Mouse (Mus musculus): Measurements from ENCODE around the gene Ttc6. TPM values are rescaled to one million over a fixed set of nuclear protein-coding genes. Genes with fewer than 3 reads are reported as not detected.

The Ttc6 gene
- total and polyA plus RNA-seq, 2 experiments from 2014 or later: 1.1 to 1.3 TPM

DNA sequence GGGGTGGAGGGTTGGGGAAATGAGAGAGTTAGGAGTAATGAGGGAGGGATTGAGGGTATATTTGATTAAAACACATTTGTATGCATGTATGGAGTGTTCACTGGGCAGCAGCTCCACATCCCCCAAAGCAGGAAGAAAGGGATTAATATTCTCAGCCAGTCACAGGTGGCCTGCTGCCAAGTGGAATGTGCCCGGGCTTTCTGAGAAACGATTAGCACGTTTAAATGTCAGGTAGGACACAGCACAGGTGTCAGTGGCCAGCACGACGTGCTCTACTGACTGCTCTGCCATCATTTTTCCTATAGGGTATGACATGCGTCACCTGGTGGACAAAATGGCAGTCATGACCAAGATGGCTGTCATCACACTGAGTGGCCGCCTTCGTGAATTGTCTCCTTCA lies 86.8 kb downstream of the Ttc6 start:
- Histone ChIP-seq H3K4me2 (ENCODE audit: low read depth, low read length) (no peak overlapping the region), H3K4me1 (ENCODE audit: insufficient read depth, low read length) (no peaks in the 10 kb centered on the region), H3K9ac (replicated peaks; ENCODE audit: low read length) (no peak overlapping the region), H3K9me3 (ENCODE audit: low read length) (no peaks in the 10 kb centered on the region), H3K27me3 (ENCODE audit: insufficient read depth, low read length) (no peaks in the 10 kb centered on the region), H3K36me3 (ENCODE audit: insufficient read depth, low read length) (no peaks in the 10 kb centered on the region), H3K27ac (no peak overlapping the region), H3K4me3 (ENCODE audit: low read length) (no peak overlapping the region)
- TF ChIP-seq CTCF (IDR thresholded peaks at IDR 0.05; ENCODE audit: low read depth): no peak
- ATAC-seq (no peak), DNase-seq (ENCODE audit: low spot score) (no peak)
- 70% methylated on average over 8 of the region's 8 CpGs for WGBS

DNA sequence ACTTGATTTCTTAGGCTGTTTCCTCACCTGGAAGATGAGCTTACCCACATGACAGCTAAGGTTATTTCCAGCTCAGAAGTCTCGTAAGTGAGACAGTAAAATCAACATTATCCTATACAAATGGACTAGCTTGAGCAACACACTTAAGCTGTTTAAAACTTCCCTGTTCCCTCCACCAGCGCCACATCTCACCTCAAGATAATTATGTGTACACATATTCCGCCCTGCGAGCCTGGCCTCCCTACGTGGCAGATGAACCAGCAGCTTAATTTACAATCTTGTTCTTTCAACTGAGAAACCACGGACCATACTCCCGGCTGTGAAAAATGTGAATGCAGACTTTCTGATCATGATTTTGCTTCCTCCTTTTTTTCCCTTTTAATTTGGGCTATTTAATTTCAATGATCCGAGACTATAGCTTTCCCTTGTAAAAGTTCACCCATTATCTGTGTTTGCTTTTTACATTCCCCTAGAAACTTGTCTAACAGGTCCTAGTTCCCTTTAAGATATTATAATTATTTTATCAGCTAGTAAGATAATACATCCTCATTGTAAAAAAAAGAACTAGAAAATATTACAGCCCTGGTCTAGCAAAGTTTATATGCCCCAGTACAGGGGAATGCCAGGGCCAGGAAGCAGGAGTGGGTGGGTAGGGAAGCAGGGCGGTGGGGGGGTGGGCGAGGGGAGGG lies 99.2 kb downstream of the Ttc6 start:
- Histone ChIP-seq H3K9me3 (ENCODE audit: low read length) (no peaks in the 10 kb centered on the region), H3K27ac (no peak overlapping the region), H3K9ac (replicated peaks; ENCODE audit: low read length) (no peak overlapping the region), H3K4me1 (ENCODE audit: insufficient read depth, low read length) (no peaks in the 10 kb centered on the region), H3K36me3 (ENCODE audit: insufficient read depth, low read length) (no peaks in the 10 kb centered on the region), H3K27me3 (ENCODE audit: insufficient read depth, low read length) (no peaks in the 10 kb centered on the region), H3K4me2 (ENCODE audit: low read depth, low read length) (no peak overlapping the region), H3K4me3 (ENCODE audit: low read length) (no peak overlapping the region)
- DNase-seq (ENCODE audit: low spot score) (no peak), ATAC-seq (no peak)
- WGBS: 74% methylated on average over 10 of the region's 10 CpGs
- TF ChIP-seq CTCF (IDR thresholded peaks at IDR 0.05; ENCODE audit: low read depth): no peak

- no peak for DNase-seq (ENCODE audit: low spot score)
- WGBS: 81% methylated on average over 2 of the region's 2 CpGs
- Histone ChIP-seq H3K4me3 (ENCODE audit: low read length) (no peak overlapping the region), H3K9ac (replicated peaks; ENCODE audit: low read length) (no peak overlapping the region), H3K27ac (no peak overlapping the region), H3K4me2 (ENCODE audit: low read depth, low read length) (no peak overlapping the region), H3K9me3 (ENCODE audit: low read length) (no peaks in the 10 kb centered on the region), H3K27me3 (ENCODE audit: insufficient read depth, low read length) (no peaks in the 10 kb centered on the region), H3K4me1 (ENCODE audit: insufficient read depth, low read length) (no peaks in the 10 kb centered on the region), H3K36me3 (ENCODE audit: insufficient read depth, low read length) (no peaks in the 10 kb centered on the region)
- no peak for ATAC-seq
- TF ChIP-seq CTCF (IDR thresholded peaks at IDR 0.05; ENCODE audit: low read depth): no peak
Observed at GRCm38 (mm10) chr12:57672414-57672813, 108.5 kb downstream of the Ttc6 start.

DNA sequence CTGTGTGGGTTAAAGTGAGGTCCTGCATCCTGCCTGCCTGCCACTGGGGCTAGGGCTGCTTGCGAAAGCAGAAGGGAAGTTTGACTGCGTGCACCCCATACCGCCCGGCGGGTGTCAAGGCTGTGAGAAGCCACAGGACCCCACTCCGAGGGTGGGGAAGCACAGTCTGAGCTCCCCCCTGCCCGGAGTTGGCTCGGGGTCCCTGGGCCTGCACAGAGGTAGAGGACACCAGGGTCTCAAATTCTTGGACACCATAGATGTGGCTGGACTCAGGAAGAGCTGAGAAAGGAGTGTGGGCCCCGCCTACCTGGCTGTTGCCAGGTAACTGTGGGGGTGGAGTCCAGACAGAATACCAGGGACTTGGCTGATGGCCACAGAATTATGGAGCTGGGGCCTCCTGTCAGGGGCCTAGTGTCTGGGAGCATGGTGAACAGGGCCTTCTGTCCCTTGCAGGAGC lies 121.1 kb downstream of the Ttc6 start:
- no peak overlapping the region for H3K4me2 ChIP-seq (ENCODE audit: low read depth, low read length)
- TF ChIP-seq CTCF (IDR thresholded peaks at IDR 0.05; ENCODE audit: low read depth): no peak
- H3K4me1 ChIP-seq (ENCODE audit: insufficient read depth, low read length): no peaks in the 10 kb centered on the region
- ATAC-seq (0 out of 2 replicates have a peak, but pooled peaks have one; percentile 21), DNase-seq (ENCODE audit: low spot score) (no peak)
- no peaks in the 10 kb centered on the region for H3K36me3 ChIP-seq (ENCODE audit: insufficient read depth, low read length)
- H3K9me3 ChIP-seq (ENCODE audit: low read length): no peaks in the 10 kb centered on the region
- H3K4me3 ChIP-seq (ENCODE audit: low read length): no peak overlapping the region
- no peak overlapping the region for H3K27ac ChIP-seq
- no peaks in the 10 kb centered on the region for H3K27me3 ChIP-seq (ENCODE audit: insufficient read depth, low read length)
- H3K9ac ChIP-seq (replicated peaks; ENCODE audit: low read length): no peak overlapping the region
- 39% methylated on average over 9 of the region's 9 CpGs for WGBS

DNA sequence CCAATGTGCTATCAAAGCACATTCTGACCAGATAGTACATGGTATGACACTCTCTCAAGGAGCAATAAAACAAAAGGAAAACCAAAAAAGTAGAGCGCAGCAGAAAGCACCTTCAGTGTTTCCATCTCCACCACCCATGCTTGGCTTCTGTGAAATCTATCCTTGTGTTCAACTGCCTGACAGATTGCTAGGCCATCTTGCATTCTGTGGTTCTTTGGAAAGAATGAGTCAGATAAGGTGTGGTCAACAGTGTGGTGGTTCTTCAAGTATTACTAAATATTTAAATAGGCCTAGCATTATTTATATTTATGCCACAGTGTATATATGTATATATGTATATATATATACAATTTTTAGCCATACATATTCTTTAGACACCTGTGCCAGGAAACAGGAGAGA lies 146.1 kb downstream of the Ttc6 start:
- no peaks in the 10 kb centered on the region for H3K27me3 ChIP-seq (ENCODE audit: insufficient read depth, low read length)
- no peak overlapping the region for H3K4me3 ChIP-seq (ENCODE audit: low read length)
- WGBS: 86% methylated on average over 1 of the region's 1 CpGs
- H3K4me1 ChIP-seq (ENCODE audit: insufficient read depth, low read length): no peaks in the 10 kb centered on the region
- no peak for ATAC-seq
- no peak overlapping the region for H3K4me2 ChIP-seq (ENCODE audit: low read depth, low read length)
- H3K27ac ChIP-seq: no peak overlapping the region
- no peak for DNase-seq (ENCODE audit: low spot score)
- no peaks in the 10 kb centered on the region for H3K36me3 ChIP-seq (ENCODE audit: insufficient read depth, low read length)
- no peaks in the 10 kb centered on the region for H3K9me3 ChIP-seq (ENCODE audit: low read length)
- H3K9ac ChIP-seq (replicated peaks; ENCODE audit: low read length): no peak overlapping the region
- TF ChIP-seq CTCF (IDR thresholded peaks at IDR 0.05; ENCODE audit: low read depth): no peak

DNA sequence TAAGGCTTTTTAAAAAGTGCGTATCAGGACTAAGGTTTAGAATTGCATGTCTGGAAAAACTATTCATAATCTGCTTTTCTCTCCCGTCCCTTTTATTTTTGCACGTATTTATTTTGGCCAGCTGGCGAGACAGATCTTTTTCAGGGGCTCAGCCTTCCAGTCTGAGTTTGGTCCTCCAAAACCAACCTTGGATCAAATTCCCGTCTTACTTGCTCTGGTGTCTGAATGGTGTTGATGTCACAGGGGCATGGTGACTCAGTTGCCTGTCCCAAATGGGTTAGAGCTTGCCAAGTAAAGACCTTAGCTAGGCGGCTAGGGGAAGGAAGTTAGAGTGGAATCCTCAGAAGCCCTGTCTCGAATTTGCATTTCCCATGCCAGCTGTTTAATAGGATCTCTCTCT lies 200.8 kb downstream of the Ttc6 start:
- H3K9me3 ChIP-seq (ENCODE audit: low read length): no peaks in the 10 kb centered on the region

GRCm38 (mm10) chr12:57776290-57776997 lies 212.5 kb downstream of the Ttc6 start:
- DNase-seq (ENCODE audit: low spot score): peak; percentile 49
- peak; percentile 61 for ATAC-seq
- H3K4me2 ChIP-seq (ENCODE audit: low read depth, low read length): peak overlapping the region; percentile 26
- WGBS: 11% methylated on average over 12 of the region's 12 CpGs
- no peaks in the 10 kb centered on the region for H3K4me1 ChIP-seq (ENCODE audit: insufficient read depth, low read length)
- H3K27me3 ChIP-seq (ENCODE audit: insufficient read depth, low read length): no peaks in the 10 kb centered on the region
- no peak overlapping the region for H3K4me3 ChIP-seq (ENCODE audit: low read length)
- TF ChIP-seq CTCF (IDR thresholded peaks at IDR 0.05; ENCODE audit: low read depth): peak; percentile 3; the same call in 1 of the 2 replicates
- H3K27ac ChIP-seq: no peak overlapping the region
- no peaks in the 10 kb centered on the region for H3K9me3 ChIP-seq (ENCODE audit: low read length)
- no peak overlapping the region for H3K9ac ChIP-seq (replicated peaks; ENCODE audit: low read length)
- H3K36me3 ChIP-seq (ENCODE audit: insufficient read depth, low read length): no peaks in the 10 kb centered on the region

More for the DNA sequence above, 200.8 kb downstream of the Ttc6 start:
- no peak for DNase-seq (ENCODE audit: low spot score)
- WGBS: 83% methylated on average over 7 of the region's 7 CpGs
- no peak for TF ChIP-seq CTCF (IDR thresholded peaks at IDR 0.05; ENCODE audit: low read depth)
- no peak overlapping the region for H3K4me3 ChIP-seq (ENCODE audit: low read length)
- no peak for ATAC-seq
- H3K27ac ChIP-seq: no peak overlapping the region
- no peaks in the 10 kb centered on the region for H3K36me3 ChIP-seq (ENCODE audit: insufficient read depth, low read length)
- H3K4me1 ChIP-seq (ENCODE audit: insufficient read depth, low read length): no peaks in the 10 kb centered on the region
- no peak overlapping the region for H3K4me2 ChIP-seq (ENCODE audit: low read depth, low read length)
- H3K9ac ChIP-seq (replicated peaks; ENCODE audit: low read length): no peak overlapping the region
- no peaks in the 10 kb centered on the region for H3K27me3 ChIP-seq (ENCODE audit: insufficient read depth, low read length)

Data from hindbrain, postnatal 0 days (tissue).